Mouse (Mus musculus) T-helper 2 cell (primary cell): Measurements from ENCODE around the gene Zfp473.
"Not testable (repeated sequence)": the region's sequence is repeated elsewhere in the genome, so short reads cannot be mapped to it uniquely, and the experiment has no call there.

Experiments
- in situ Hi-C: fragments of 300-600 bp; cut with MboI, MseI; formaldehyde crosslinking; loops from one replicate; pipeline ENCODE4 v1.15.1; 2025; ENCODE audit warnings: high pct_unique_total_duplicates

Gene Zfp473

DNA sequence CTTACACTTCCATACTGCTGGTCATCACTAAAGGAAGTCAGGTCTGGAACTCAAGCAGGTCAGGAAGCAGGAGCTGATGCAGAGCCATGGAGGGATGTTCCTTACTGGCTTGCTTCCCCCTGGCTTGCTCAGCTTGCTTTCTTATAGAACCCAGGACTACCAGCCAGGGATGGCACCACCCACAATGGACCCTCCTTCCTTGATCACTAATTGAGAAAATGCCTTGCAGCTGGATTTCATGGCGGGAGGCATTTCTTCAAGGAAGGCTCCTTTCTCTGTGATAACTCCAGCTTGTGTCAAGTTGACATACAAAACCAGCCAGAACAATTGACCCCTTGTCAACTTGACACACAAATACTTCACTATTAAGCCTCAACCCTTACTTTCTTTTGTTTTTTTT lies at the start of gene Zfp473:
TSS of gene Zfp473 (minus strand) at position 101 of the 400 bp plus-strand sequence.
- in situ Hi-C loops, result not testable (repeated sequence)

DNA sequence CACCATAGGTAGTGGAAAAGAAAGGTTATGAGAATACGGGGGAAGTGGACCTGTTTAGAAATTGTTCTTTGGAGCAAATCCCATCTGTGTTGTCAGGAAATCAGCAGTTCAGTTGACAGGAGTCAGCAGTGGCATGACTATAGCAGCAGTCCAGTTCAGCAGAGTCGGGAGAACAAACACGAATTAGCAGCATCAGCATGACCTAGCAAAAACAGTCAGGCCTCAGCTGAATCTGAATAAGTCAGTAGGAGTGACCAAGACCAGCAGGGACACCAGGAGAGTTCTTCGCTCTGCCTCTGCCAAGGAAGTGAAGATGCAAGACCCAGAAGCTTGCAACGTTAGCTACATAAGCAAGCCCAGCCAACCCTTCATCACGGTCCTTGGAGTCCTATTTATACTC lies 41.9 kb upstream of the Zfp473 start:
- in situ Hi-C loops, result loop anchor here (5.0 kb wide), 1 partner anchor 1380 kb away; no protein-coding TSS in a partner anchor

DNA sequence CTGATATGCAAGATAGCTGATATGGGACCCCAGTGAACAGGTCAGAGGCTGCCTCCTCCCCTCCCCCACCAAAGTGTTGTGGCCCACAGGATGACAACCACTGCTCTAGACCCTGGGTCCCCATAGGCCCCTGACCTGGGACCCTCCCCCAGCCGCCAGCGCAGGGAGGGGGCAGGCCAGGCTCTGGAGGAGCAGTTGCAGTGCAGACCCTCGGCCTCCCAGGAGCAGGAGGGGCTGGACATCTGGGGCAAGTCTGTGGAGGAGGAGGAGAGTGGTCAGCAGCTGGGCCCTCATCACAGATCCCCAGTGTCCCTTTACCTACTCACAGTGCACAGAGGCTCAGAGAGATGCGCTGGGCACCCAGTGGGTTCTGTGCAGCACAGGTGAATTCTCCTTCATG lies 39.2 kb upstream of the Zfp473 start:
- in situ Hi-C loops, result loop anchor here (5.0 kb wide), 1 partner anchor 1378 kb away; no protein-coding TSS in a partner anchor

DNA sequence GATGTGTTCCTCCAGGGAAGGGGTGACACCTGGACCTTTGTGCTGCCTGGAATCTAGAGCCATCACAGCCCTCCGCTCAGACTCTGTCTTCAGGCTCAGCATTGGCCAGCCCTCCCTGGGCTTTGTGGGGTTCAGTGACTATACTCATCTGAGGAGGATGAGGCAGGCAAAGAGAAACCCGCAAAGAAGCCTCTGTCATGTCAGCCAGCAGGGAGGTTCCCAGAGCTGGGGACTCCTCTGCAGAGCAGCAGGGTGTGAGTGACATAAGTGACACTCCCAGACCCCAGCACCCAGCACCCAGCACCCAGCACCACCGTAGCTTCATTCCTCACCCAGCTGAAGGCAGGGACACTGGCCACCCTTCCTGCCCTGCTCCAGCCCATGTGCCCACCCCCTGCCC lies 38.7 kb upstream of the Zfp473 start:
- in situ Hi-C loops, result no loop called here

DNA sequence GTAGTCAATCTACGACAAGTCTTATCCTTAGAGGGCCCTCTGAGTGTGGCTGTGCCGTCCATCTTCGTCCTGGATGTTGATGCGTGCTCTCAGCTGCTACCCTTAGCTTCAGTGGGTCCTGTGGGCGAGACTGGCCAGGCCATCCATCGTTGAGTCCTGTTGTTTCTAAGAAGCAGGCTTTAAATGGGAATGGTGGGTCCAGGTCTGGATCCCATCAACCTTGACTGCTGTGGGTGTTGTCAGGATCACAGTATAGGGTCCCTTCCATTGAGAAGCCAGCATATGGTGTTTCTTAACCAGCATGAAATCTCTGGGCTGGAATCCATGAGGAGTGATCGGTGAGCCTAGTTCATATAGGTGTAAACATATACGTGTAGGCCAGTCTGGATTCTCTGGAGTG lies 29.3 kb upstream of the Zfp473 start:
- in situ Hi-C loops, result no loop called here

DNA sequence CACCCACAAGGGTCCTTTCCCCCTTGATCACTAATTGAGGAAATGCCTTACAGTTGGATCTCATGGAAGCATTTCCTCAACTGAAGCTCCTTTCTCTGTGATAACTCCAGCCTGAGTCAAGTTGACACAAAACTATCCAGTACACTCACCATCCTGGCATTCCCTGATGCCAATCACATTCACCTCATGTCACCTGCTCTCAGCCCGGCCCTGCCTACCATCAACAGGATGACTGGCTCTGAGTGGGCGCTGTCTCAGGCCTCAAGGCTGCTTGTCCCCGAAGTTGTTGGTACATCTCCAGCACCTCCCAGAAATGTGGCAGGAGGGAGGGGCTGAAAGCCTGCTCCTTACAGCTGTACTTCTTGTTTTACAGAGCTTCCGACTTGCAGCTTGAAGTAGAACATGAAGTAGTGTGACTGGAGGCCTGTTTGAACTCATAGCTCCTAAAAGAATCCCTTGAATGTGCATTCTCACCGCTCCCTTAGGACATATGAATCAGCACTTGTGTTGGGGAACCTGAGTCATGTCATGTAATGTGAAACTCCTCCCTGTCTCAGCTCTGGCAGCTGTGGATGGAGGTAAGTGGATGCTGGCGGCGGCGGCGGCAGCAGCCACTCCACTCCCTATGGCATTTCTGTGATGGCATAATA lies 26.1 kb upstream of the Zfp473 start:
- in situ Hi-C loops, result no loop called here

DNA sequence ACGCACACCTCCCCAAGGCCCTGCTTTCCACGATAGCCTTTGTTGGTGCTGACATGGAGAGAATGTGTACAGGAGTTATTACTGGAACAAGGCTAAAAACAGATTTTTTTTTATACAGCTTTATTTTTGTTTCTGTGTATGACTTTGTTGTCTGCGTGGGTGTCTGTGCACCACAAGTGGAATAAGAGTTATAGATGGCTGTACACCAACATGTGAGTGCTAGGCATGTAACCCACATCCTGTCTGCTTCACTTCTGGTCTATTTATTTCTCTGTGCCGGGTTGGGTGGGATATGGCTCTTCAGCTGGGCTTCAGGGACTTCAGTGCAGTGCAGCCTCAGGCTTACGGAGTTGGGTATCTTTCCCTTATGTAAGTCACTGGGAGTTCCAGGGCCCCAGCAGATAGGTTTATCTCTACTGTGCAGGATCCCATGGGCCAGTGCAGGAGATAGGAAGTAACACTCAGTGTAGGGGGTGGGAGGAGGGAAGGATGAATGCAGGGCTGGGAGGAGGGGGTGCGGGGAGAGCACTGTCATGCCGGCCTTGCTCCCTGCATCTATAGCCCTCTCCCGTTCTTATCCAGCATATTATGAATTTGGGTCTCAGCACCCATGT lies 21.8 kb upstream of the Zfp473 start:
- in situ Hi-C loops, result no loop called here

DNA sequence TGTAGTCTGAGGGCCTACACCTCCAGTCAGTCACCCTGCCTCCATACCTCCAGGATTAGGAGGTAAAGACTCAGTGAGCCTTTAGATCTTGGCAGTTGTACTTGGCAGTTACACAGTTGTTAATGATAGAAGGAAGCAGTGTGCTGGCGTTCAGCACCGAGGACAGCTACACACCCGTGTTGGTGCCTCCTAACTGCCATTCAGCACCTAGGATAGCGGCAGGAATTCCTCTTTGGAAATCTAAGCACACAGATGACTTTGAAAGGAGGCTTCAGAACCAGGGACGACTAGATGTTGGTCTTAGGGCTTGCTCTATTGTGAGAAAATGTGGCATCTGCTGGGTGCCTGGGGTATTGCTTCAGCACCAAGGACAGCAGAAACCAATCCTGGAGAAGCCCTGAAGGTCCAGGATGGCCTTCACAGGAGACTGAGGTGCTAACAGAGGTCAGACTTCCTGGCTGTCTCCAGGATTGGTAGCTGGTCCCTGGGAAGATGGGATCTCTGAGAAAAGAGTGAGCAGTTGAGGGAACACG lies 19.3 kb upstream of the Zfp473 start:
- in situ Hi-C loops, result no loop called here

DNA sequence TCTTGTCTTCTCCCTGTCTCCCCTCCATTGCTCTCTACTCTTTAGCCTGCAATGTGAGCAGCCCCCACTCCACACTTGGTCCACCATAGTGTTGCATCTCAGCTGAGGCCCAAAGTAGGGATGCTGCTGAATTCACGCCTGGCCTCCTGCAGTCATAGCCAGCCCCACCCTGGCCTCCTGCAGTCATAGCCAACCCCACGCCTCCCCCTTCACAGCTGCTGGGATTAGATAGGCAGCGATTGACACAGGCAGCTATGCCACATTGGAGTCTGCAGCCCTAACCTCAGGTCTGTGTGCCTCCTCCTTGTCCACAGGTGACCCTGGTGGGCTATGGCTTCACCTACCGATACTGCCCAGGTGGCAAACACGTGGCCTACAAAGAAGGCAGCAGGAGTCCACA lies 17.3 kb upstream of the Zfp473 start:
- in situ Hi-C loops, result no loop called here

DNA sequence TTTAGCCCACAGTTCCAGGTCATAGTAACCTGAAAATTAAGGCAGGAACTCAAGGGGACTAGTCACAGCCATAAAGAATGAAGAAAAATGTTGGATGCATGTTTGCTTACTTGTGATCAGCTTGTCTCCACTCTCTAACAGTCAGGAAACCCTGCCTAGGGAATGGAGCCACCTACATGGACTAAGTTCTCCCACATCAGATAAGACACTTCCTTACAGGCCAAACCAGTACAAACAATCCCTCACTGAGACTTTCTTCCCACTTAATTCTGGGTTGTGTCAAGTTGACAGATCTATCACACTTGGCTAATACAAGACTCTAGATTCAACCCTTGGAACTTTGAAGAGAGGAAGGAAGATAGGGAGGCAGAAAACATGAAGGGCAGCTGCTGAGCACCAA lies 9.5 kb upstream of the Zfp473 start:
- in situ Hi-C loops, result no loop called here

DNA sequence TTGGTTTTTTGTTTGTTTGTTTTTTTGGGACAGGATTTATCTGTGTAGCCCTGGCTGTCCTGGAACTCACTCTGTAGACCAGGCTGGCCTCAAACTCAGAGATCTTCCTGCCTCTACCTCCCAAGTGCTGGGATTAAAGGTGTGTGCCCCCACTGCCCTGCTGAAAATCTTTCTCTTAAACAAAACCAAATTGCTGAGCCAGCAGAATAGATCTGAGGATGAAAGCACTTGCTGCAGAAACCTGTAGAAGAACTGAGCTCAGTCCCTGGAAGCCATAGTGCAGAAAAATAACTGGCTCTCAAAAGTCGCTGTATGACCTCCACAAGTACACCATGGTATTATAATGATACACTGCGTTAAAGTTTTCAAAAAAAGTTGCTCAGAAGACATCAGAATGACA lies 6.3 kb upstream of the Zfp473 start:
- in situ Hi-C loops, result no loop called here

DNA sequence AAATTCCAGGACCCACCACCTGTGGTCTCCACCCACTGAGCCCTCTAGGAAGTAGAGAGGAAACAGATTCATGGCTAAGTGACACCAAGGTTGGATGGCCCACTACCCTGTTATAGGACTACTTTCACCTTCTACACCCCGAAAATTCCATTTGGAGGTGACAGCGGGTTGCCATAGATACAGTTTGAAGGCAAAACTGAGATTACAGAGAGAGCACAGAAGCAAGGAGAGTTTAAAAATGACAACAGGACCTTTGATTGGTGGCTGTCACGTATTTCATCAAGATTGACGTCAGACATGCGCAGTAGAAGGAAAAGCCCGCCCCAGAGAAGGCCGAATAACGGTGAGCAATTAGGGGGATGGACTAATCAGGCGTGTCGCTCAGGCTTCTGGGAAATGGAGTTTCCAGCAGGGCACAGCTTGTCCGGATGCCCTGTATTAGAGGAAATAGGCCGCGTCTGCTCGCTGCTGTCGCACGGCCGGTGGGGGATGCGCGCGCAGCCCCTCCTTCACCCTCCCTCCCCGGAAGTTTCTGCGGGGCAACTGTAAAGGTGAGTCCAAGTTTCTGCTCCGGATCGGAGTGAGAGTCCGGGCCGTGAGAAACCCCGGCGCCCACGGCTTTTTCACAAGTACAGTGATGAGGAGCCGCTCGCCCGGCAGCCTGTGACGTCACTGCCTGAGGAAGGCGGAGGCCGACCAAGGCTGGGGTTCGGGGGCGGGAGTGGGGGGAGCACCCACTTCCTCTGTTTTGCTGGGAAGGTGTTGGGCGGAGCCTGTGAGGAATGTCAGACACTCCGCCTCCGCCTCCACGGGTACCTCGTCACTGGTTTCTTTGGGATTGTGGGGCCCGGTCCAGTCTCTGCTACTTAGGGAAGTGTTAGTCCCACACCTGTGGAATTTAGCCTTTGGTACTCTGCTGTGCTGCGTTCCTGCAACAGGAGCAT lies 2.5 kb downstream of the Zfp473 start, which contains the start of gene Vrk3:
TSS of gene Vrk3 (plus strand) at position 313 of the 944 bp plus-strand sequence.
- in situ Hi-C loops, result loop anchor here (10.0 kb wide), 1 partner anchor 66 kb away; the partner anchor contains the start of genes Atf5, Il4i1 and Nup62

DNA sequence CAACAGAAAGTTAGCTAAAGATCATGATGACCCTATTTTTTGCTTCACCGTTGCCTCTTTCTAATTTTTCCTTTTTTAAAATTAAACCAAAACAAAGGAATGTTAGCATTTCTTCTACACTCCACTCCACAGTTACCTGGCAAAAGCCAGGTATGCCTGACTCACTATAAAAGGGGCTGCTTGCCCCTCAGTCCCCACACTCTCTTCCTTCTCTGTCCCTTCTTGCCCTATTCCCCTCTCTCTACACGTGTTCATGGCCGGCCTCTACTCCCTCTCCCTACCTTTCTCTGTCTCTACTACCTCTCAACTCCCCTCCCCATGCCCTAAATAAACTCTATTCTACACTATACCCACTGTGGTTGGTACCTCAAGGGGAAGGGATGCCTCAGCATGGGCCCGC lies 3.7 kb downstream of the Zfp473 start:
- in situ Hi-C loops, result loop anchor here (10.0 kb wide), 1 partner anchor 68 kb away; the partner anchor contains the start of genes Atf5, Il4i1 and Nup62

DNA sequence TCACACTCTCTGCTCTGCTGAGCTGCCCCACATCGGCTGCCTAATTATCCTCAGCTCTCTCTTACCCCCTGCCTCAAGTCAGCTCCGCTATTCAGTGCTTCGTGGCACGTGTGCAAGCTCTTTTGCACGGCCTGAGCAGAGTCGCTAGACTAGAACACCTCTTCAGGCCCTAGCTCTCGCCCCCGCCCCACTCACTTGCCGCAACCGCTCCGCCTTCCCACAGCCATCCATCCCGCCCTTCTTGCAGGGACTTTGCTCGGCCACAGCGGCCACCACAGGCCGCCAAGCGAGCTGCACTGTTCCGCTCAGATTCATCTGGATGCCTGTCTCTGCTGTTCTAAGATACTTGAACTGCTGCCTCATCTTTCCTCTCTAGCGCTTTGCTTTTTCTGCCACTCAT lies 5.8 kb downstream of the Zfp473 start:
- in situ Hi-C loops, result loop anchor here (10.0 kb wide), 1 partner anchor 70 kb away; the partner anchor contains the start of genes Atf5, Il4i1 and Nup62

DNA sequence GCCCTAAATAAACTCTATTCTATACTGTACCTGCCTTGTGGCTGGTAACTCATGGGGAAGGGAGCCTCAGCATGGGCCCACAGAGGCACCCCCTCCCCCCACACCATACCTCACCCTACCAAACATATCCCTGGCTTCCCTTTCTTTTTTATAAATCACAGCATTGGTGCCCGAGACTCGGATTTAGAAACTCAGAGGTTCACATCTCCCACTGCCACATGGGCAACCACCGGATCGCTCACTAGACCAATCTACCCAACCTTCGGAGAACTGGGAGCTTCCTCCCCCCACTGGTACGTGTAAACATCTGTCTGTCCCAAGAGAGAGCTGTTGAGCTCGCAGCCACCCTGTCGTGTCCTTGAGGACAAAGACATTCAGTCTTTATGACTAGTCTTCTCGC lies 6.6 kb downstream of the Zfp473 start:
- in situ Hi-C loops, result loop anchor here (10.0 kb wide), 1 partner anchor 71 kb away; the partner anchor contains the start of genes Atf5, Il4i1 and Nup62

DNA sequence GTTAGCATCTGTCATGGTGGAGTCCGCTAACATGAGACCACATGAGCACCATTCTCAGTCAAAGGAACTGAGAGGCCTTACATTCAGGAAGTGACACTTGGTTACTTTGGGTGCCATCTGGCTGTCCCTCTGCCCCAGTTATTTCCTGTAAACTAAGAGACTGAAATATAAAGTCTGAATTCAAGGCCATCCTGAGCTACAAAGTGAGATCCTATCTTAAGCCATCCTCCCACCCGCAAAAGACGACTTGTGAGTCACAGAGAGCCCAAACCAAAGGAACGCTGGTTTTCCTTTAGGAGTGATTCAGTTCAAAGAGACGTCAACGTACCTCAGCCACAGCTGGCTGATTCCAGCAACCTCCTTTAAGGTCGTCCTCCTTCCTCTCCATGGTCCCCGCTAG lies 9.5 kb downstream of the Zfp473 start:
- in situ Hi-C loops, result loop anchor here (10.0 kb wide), 1 partner anchor 73 kb away; the partner anchor contains the start of genes Atf5, Il4i1 and Nup62

DNA sequence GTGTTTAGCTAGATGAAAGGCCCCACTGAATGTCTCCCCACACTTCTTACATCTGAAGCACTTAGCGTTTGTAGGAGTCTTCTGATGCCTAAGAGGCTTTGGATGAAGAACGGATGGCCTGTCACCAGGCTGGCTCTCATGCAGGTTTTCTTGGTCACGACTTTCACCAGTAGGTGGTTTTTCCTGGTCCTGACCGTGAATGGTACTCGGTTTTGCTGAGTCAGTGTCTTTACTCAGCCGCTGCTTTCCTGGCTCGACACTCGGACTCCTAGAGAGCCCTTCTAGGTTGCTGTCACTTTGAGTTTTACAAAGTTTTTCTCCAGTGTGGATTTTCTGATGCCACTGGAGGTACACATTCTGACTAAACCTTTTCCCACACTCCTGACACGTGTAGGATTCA lies 17.1 kb downstream of the Zfp473 start:
- in situ Hi-C loops, result loop anchor here (10.0 kb wide), 1 partner anchor 1981 kb away; the partner anchor contains the start of genes Saa3 and Saal1

DNA sequence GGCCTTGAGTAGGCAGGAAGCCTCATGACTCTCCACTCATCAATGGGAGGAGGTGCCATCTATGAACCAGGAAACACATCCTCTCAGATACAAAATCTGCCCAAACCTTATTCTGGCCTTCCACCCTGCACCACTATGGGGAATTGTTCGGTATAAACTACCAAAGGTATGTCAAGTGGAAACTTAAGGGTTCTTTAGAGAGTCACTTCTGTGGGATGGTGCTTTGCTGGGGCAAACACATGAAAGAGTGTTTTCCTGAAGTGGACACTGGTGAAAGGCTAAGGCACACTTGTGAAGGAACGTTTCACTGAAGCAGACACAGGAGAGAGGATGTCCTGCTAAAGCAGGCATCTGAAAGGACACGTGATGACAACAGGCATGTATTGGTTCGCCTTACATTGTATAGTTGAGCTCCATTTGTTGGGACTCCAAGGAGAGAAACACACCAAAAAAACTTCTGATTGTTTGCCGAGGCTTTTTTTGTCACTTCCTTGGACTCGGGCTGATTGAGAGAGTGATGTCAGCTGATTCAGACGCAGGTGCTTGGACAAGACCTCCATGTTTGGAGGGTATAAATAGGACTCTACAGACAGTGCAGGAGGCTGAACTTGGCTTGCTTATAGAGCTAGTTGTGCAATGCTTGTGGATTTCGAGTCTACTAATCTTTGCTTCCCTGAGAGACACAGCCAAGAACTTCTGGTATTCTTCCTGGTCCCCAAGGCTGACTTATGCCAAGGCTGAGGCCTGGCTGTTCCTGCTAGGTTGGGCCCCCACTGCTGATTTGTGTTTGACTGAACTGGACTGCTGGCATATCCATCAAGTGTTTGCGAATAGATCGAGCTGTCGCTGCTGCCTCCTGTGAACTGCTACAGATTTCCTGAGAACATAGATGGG lies 22.5 kb downstream of the Zfp473 start:
- in situ Hi-C loops, result loop anchor here (10.0 kb wide), 1 partner anchor 226 kb away; no protein-coding TSS in a partner anchor

DNA sequence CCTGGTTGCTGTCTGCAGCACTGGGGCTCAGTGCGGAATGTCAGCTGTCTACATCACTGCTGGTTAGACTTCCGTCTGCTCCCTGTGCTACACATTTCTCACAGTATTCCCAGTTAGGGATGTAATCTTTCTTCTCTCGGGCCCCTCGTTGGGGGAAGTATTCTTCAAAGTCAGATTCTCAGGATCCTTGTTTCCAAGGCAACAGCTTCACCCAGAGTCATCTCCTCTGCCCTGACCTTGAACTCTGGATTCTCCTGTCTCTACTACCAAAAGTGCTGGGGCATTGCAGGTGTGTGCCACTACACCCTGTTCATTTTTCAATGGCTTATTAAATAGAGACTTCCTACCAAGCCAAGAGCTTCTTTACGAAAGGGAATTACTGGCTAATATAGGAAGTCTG lies 23.7 kb downstream of the Zfp473 start:
- in situ Hi-C loops, result loop anchor here (10.0 kb wide), 1 partner anchor 228 kb away; no protein-coding TSS in a partner anchor

DNA sequence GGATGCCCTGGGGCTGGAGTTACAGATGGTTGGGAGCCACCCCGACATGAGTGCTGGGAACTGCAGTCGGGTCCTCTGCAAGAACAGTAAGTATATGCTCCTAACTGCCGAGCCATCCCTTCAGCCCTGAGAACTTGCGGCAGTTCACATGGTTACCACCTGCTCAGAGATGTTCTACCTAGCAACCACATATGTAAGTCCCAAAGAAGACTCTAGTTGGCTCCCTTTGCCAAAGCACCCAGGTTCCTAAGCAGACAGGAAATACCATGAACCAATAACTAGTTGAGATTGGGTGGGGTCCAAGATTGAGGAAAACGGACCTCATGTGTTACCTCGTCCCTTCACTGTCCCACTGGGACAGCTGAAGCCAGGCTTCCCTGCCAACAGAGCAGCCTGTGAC lies 24.5 kb downstream of the Zfp473 start:
- in situ Hi-C loops, result loop anchor here (10.0 kb wide), 1 partner anchor 228 kb away; no protein-coding TSS in a partner anchor
